9 mouse cellular contexts compared by ENCODE assay signal in genomic region chr17:79918484-79919004, GRCm38 (mm10). TPM values are rescaled to one million over a fixed set of nuclear protein-coding genes. Genes with fewer than 3 reads are reported as not detected.
A peak's percentile ranks its signal among the peaks of the same experiment; 100 is the strongest.
DNase-seq lines count a peak whose midpoint lies in the region; ATAC-seq and TF ChIP-seq lines count a peak whose summit lies in the region.
"Had no signal": no experiment of that assay in that cellular context is flagged by ENCODE, and none has a peak within 500 bp of the region (broad histone marks: within the 10 kb centered on the region; RNA-seq: fewer than 3 reads in every experiment).

No protein-coding gene starts in this region.

- H3K4me2 ChIP-seq in liver, postnatal 0 days (ENCODE audit: low read depth, low read length) = peak overlapping the region; percentile 38
- H3K4me2 ChIP-seq: neural tube, embryonic 13.5 days had no signal

- H3K27ac ChIP-seq in cerebellum, adult 2 months (ENCODE audit: insufficient read depth, low read length) = peak overlapping the region; percentile 11; the same call in 1 of the 2 replicates
- peak overlapping the region; percentile 94 for H3K27ac ChIP-seq in liver, postnatal 0 days (ENCODE audit: low read depth)
- H3K27ac ChIP-seq: neural tube, embryonic 13.5 days had no signal

- WGBS in cerebellum, adult 2 months = 49% methylated on average over 9 of the region's 9 CpGs
- 14% methylated on average over 9 of the region's 9 CpGs for WGBS in liver, postnatal 0 days (ENCODE audit: insufficient replicate concordance)

- no peak overlapping the region for H3K9ac ChIP-seq in liver, postnatal 0 days (replicated peaks)
- H3K9ac ChIP-seq: neural tube, embryonic 13.5 days had no signal

- H3K9me3 ChIP-seq in G1E (replicated peaks) = no peaks in the 10 kb centered on the region
- no peaks in the 10 kb centered on the region for H3K9me3 ChIP-seq in liver, postnatal 0 days (ENCODE audit: low read length)
- H3K9me3 ChIP-seq: neural tube, embryonic 13.5 days had no signal

- no peak for TF ChIP-seq CTCF in cerebellum, adult 2 months (IDR thresholded peaks at IDR 0.05; ENCODE audit: borderline replicate concordance, insufficient read depth, low read depth, low read length)
- TF ChIP-seq CTCF in G1E (IDR thresholded peaks at IDR 0.05; ENCODE audit: low read depth, low read length) = no peak
- no peak for TF ChIP-seq CTCF in liver, postnatal 0 days (IDR thresholded peaks at IDR 0.05; ENCODE audit: low read depth)

- peak; percentile 71; the same call in 1 of the 2 replicates for ATAC-seq in G1E (ENCODE audit: extremely low read depth, insufficient number of reproducible peaks, low FRiP score, poor library complexity, severe bottlenecking)
- ATAC-seq in liver, postnatal 0 days = peak; percentile 97
- ATAC-seq in cerebellum, adult (ENCODE audit: insufficient number of reproducible peaks, low FRiP score, low TSS enrichment) = no peak

- no peaks in the 10 kb centered on the region for H3K27me3 ChIP-seq in cerebellum, adult 2 months (ENCODE audit: control insufficient read depth, insufficient read depth, low read length)
- H3K27me3 ChIP-seq in G1E (ENCODE audit: insufficient read depth, low read length) = peaks cover 6% of the 10 kb centered on the region
- H3K27me3 ChIP-seq in liver, postnatal 0 days (ENCODE audit: insufficient read depth, low read length) = no peaks in the 10 kb centered on the region
- H3K27me3 ChIP-seq: neural tube, embryonic 13.5 days had no signal

- peak; percentile 94 for TF ChIP-seq EP300 in liver, postnatal 0 days (IDR thresholded peaks at IDR 0.05; ENCODE audit: low read depth)

- DNase-seq in cerebellum, adult 2 months = no peak
- DNase-seq in cerebellum, adult 18-20 months = no peak
- no peak for DNase-seq in G1E (ENCODE audit: low spot score)
- peak; percentile 9 for DNase-seq in induced T-regulatory cell, adult 2 months (ENCODE audit: low read depth)
- DNase-seq in liver, postnatal 0 days = peak; percentile 80
- no peak for DNase-seq in frontal cortex, postnatal 14 days (ENCODE audit: low spot score in 2 of 2)
- no peak for DNase-seq in layer of hippocampus, postnatal 10 days (ENCODE audit: low spot score in 2 of 2)

- peaks cover 4% of the 10 kb centered on the region; the same call in 1 of the 2 replicates for H3K4me1 ChIP-seq in cerebellum, adult 2 months (ENCODE audit: control insufficient read depth, insufficient read depth, low read length)
- H3K4me1 ChIP-seq in G1E (ENCODE audit: insufficient read depth, low read depth, low read length) = peaks cover 27% of the 10 kb centered on the region
- peaks cover 34% of the 10 kb centered on the region for H3K4me1 ChIP-seq in liver, postnatal 0 days (ENCODE audit: insufficient read depth)

- TF ChIP-seq POLR2A in cerebellum, adult 2 months (IDR thresholded peaks at IDR 0.05; ENCODE audit: borderline replicate concordance, insufficient read depth, low read length) = no peak

- no peaks in the 10 kb centered on the region for H3K36me3 ChIP-seq in G1E (replicated peaks)
- no peaks in the 10 kb centered on the region for H3K36me3 ChIP-seq in liver, postnatal 0 days (replicated peaks; ENCODE audit: insufficient read depth, low read length)
- H3K36me3 ChIP-seq: neural tube, embryonic 13.5 days had no signal

- no peak overlapping the region for H3K4me3 ChIP-seq in cerebellum, adult 2 months (replicated peaks; ENCODE audit: insufficient read depth, low read depth, low read length)
- H3K4me3 ChIP-seq in G1E (ENCODE audit: low read depth, low read length) = peak overlapping the region; percentile 17; the same call in 1 of the 2 replicates
- no peak overlapping the region for H3K4me3 ChIP-seq in liver, postnatal 0 days (ENCODE audit: low read depth, low read length)
- H3K4me3 ChIP-seq: neural tube, embryonic 13.5 days had no signal

RNA-seq across cellular contexts. Expression of gene Atl2, which starts 22.6 kb away (rescaled TPM):
- polyA plus RNA-seq in cerebellum, adult 2 months (2012; rRNA removed) = 96.3 and 99.8 TPM in 2 replicates
- total RNA-seq in G1E (2014; fragmentation: Nextera tagmentation) (91.1 and 93.3 TPM in 2 replicates), G1E (2017) (65.2 and 71.5 TPM in 2 replicates)
- 4.7 TPM in 2 replicates for polyA plus RNA-seq in G1E (2012)
- 40.8 and 41.2 TPM in 2 replicates for polyA plus RNA-seq in liver, postnatal 0 days (2015; fragmentation: Nextera tagmentation; extraction: Ambion mirVana)
- 10 to 100 TPM; 60.0 to 60.2 TPM for total RNA-seq in layer of hippocampus, postnatal 10 days (2021)

Comparison
In these comparisons a context has a peak if more than half of its experiments do, and no peak if none do; other contexts are left out.
1. DNase-seq: peak in induced T-regulatory cell, adult 2 months (single experiment) and liver, postnatal 0 days (single experiment); none in cerebellum, adult 2 months (0 of 2), cerebellum, adult 18-20 months (0 of 2), G1E (single experiment), frontal cortex, postnatal 14 days (0 of 2) and layer of hippocampus, postnatal 10 days (0 of 2).